19 mouse cellular contexts compared by ENCODE assay signal in the genomic region with DNA sequence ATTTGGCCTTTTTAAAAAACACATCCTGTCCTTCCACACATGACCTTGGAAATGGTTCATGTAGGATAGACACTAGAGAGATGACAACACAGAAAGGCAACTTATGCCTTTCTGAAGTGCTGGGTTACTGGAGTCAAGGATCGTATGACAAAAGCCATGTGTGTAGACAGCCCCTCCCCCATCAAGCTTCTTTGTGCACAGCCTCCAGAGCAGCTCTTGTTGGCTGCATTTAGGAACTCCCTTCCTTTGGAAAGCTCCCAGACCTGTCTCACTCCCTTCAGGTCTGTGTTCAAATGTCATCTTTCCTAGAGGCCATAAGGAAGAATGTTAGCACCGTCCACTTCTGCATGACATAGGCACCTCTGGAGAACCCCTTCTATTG. TPM values are rescaled to one million over a fixed set of nuclear protein-coding genes. Genes with fewer than 3 reads are reported as not detected.
DNase-seq lines count a peak whose midpoint lies in the region; ATAC-seq lines count a peak whose summit lies in the region.
"Had no signal": no experiment of that assay in that cellular context is flagged by ENCODE, and none has a peak within 500 bp of the region (broad histone marks: within the 10 kb centered on the region; RNA-seq: fewer than 3 reads in every experiment).

No protein-coding gene starts in this region.

- ATAC-seq in hindbrain, embryonic 13.5 days (ENCODE audit: low FRiP score) = 0 out of 2 replicates have a peak, but pooled peaks have one; percentile 12
- no peak for ATAC-seq in hindbrain, embryonic 12.5 days (ENCODE audit: low FRiP score)
- 0 out of 2 replicates have a peak, but pooled peaks have one; percentile 22 for ATAC-seq in midbrain, embryonic 16.5 days
- ATAC-seq: inflammation-experienced regulatory T-cells, adult 6 months; Patski had no signal

- H3K4me3 ChIP-seq in hindbrain, embryonic 13.5 days = no peak overlapping the region
- H3K4me3 ChIP-seq in hindbrain, embryonic 12.5 days = no peak overlapping the region
- no peak overlapping the region for H3K4me3 ChIP-seq in midbrain, embryonic 16.5 days (ENCODE audit: low read depth, low read length)
- no peak overlapping the region for H3K4me3 ChIP-seq in midbrain, embryonic 10.5 days
- H3K4me3 ChIP-seq: forebrain, embryonic 10.5 days had no signal

- no peaks in the 10 kb centered on the region for H3K27me3 ChIP-seq in hindbrain, embryonic 13.5 days
- H3K27me3 ChIP-seq in hindbrain, embryonic 12.5 days = no peaks in the 10 kb centered on the region
- H3K27me3 ChIP-seq in midbrain, embryonic 16.5 days (ENCODE audit: control insufficient read depth, insufficient read depth, low read depth, low read length) = no peaks in the 10 kb centered on the region
- no peaks in the 10 kb centered on the region for H3K27me3 ChIP-seq in midbrain, embryonic 10.5 days (ENCODE audit: low read depth, poor library complexity, severe bottlenecking)

- DNase-seq in adrenal gland, postnatal 10 days = peak; percentile 30
- no peak for DNase-seq in adrenal gland, adult 8-10 months
- no peak for DNase-seq in midbrain, embryonic 10.5 days (ENCODE audit: low spot score)
- no peak for DNase-seq in spleen, postnatal 14 days (ENCODE audit: low spot score in 2 of 2)
- no peak for DNase-seq in right cerebral cortex, postnatal 14 days
- DNase-seq: cerebellum, adult 9-11 months; kidney, postnatal 14 days; liver; lung, adult 2 months; thymus, postnatal 25 days had no signal

- H3K4me2 ChIP-seq in hindbrain, embryonic 13.5 days = no peak overlapping the region
- H3K4me2 ChIP-seq in hindbrain, embryonic 12.5 days (replicated peaks) = no peak overlapping the region
- no peak overlapping the region for H3K4me2 ChIP-seq in midbrain, embryonic 16.5 days (ENCODE audit: low read length)

- H3K9me3 ChIP-seq in hindbrain, embryonic 13.5 days = no peaks in the 10 kb centered on the region
- H3K9me3 ChIP-seq in hindbrain, embryonic 12.5 days (replicated peaks) = no peaks in the 10 kb centered on the region
- H3K9me3 ChIP-seq in midbrain, embryonic 16.5 days (replicated peaks; ENCODE audit: control insufficient read depth, low read length, poor library complexity, severe bottlenecking) = no peaks in the 10 kb centered on the region
- peaks cover 5% of the 10 kb centered on the region; the same call in 1 of the 2 replicates for H3K9me3 ChIP-seq in midbrain, embryonic 10.5 days (replicated peaks)

- H3K27ac ChIP-seq in hindbrain, embryonic 13.5 days = 0 out of 2 replicates have a peak overlapping the region, but pooled peaks have one; percentile 3
- no peak overlapping the region for H3K27ac ChIP-seq in hindbrain, embryonic 12.5 days
- H3K27ac ChIP-seq in midbrain, embryonic 16.5 days (ENCODE audit: low read length) = peak overlapping the region; percentile 9; the same call in 1 of the 2 replicates
- no peak overlapping the region for H3K27ac ChIP-seq in midbrain, embryonic 10.5 days (replicated peaks)
- H3K27ac ChIP-seq: forebrain, embryonic 10.5 days had no signal

- WGBS in hindbrain, embryonic 13.5 days = 62% methylated on average over 2 of the region's 2 CpGs
- 54% methylated on average over 2 of the region's 2 CpGs for WGBS in hindbrain, embryonic 12.5 days
- 59% methylated on average over 2 of the region's 2 CpGs for WGBS in midbrain, embryonic 16.5 days
- 67% methylated on average over 2 of the region's 2 CpGs for WGBS in midbrain, embryonic 10.5 days

- peaks cover 12% of the 10 kb centered on the region for H3K4me1 ChIP-seq in hindbrain, embryonic 13.5 days (replicated peaks)
- H3K4me1 ChIP-seq in hindbrain, embryonic 12.5 days = 0 out of 2 replicates have a peak, but pooled peaks cover 4% of the 10 kb centered on the region
- no peaks in the 10 kb centered on the region for H3K4me1 ChIP-seq in midbrain, embryonic 16.5 days (ENCODE audit: control insufficient read depth, insufficient read depth, low read length)
- H3K4me1 ChIP-seq in midbrain, embryonic 10.5 days = peaks cover 4% of the 10 kb centered on the region

- no peaks in the 10 kb centered on the region for H3K36me3 ChIP-seq in hindbrain, embryonic 13.5 days
- no peaks in the 10 kb centered on the region for H3K36me3 ChIP-seq in hindbrain, embryonic 12.5 days
- H3K36me3 ChIP-seq in midbrain, embryonic 16.5 days (ENCODE audit: control insufficient read depth, insufficient read depth, low read length) = no peaks in the 10 kb centered on the region
- H3K36me3 ChIP-seq in midbrain, embryonic 10.5 days = no peaks in the 10 kb centered on the region
- H3K36me3 ChIP-seq: forebrain, embryonic 10.5 days had no signal

- no peak overlapping the region for H3K9ac ChIP-seq in hindbrain, embryonic 13.5 days
- H3K9ac ChIP-seq in hindbrain, embryonic 12.5 days = no peak overlapping the region
- H3K9ac ChIP-seq in midbrain, embryonic 16.5 days (ENCODE audit: low read depth, low read length) = no peak overlapping the region

RNA-seq across cellular contexts. Expression of a gene that starts 57.7 kb away (rescaled TPM):
- 1 to 10 TPM; 1.4 to 1.7 TPM for total RNA-seq in adrenal gland, postnatal 10 days (2021)
- under 1 TPM in 1 of 4 experiments, not detected in 3; 0.43 TPM for total RNA-seq in adrenal gland, adult 8-10 months (2022)
- polyA plus RNA-seq in hindbrain, embryonic 13.5 days (2015; fragmentation: Nextera tagmentation; extraction: Ambion mirVana) = 242 and 252 TPM in 2 replicates
- polyA plus RNA-seq in hindbrain, embryonic 12.5 days (2016; fragmentation: Nextera tagmentation; extraction: Ambion mirVana) = 66.4 and 105 TPM in 2 replicates
- polyA plus RNA-seq in midbrain, embryonic 16.5 days (2015; fragmentation: Nextera tagmentation; extraction: Ambion mirVana) = 271 and 344 TPM in 2 replicates
- 29.9 and 39.9 TPM in 2 replicates for polyA plus RNA-seq in midbrain, embryonic 10.5 days (2016; fragmentation: Nextera tagmentation; extraction: Ambion mirVana)
- total RNA-seq: gastrocnemius, postnatal 4 days; megakaryocyte, adult 5-6 weeks had no signal
- polyA plus RNA-seq: heart, embryonic 16.5 days; inflammation-experienced regulatory T-cells, adult 6 months; lung, adult 2 months; Patski had no signal

Comparison
In these comparisons a context has a peak if more than half of its experiments do, and no peak if none do; other contexts are left out.
1. H3K27ac ChIP-seq: peak in hindbrain, embryonic 13.5 days (single experiment) and midbrain, embryonic 16.5 days (single experiment); none in hindbrain, embryonic 12.5 days (single experiment) and midbrain, embryonic 10.5 days (single experiment).